Mouse (Mus musculus): ENCODE results near the gene Cmip.

DNA sequence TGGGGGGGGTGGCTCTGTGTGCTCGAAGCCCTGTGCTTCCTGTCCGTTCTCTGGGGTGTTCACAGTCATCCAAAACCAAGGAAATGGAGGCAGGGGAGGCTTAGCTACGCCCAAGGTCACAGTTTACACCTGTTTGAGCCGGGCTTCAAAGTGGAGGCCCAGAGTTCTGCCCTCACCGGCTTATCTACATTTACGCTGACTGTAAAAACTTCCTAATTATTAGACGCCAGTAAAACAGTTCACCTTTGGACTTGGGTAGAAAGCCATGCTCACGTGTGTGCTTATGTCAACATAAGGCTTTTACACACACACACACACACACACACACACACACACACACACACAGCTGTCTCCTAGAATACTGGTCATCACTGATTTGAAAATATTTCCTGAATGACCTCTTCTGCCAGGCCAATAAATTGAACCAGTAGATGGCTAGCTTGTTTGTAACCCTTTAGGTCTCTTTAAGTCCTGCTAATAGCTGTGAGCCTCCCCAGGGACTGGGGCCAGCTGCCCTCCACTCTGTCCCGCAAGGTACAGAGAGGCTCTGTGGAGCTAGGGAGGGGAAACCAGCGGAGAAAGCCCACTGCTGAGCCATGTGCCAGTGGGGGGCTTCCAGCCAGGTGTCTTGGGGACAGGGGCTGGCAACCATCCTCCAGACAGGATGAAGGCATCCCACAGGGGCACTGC lies 77.3 kb downstream of the Cmip start:
- TF ChIP-seq CTCF (IDR thresholded peaks at IDR 0.05; ENCODE audit: borderline replicate concordance, insufficient read depth, low read length), result no peak
- no peak for TF ChIP-seq POLR2A (IDR thresholded peaks at IDR 0.05; ENCODE audit: low read depth, low read length)
